Mouse (Mus musculus): ENCODE data around the gene Limch1. TPM values are rescaled to one million over a fixed set of nuclear protein-coding genes. Genes with fewer than 3 reads are reported as not detected.

The Limch1 gene
- total and polyA plus RNA-seq, 2 experiments from 2014 or later = 62.8 to 133 TPM

DNA sequence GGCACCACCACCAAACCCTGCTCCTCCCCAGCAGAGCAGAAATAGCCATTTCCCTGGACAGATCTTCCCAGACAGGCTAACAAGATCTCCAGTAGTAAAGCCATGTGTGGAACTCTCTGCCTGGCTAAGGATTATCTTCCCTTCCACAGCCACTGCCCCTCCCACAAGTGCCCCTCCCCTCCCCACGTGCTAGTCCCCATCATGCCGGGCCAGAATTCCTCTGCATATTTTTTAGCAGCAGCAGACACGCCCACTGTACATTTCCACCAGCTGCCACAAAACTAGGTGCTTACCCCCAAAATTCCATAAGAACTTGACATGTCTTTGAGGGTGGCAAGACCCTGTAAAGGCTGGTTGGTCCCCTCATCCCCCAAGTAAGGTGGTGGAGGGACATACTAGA, 284.3 kb downstream of the Limch1 start:
- Histone ChIP-seq H3K27ac (ENCODE audit: low read depth, low read length) (no peak overlapping the region), H3K4me1 (ENCODE audit: insufficient read depth) (no peaks in the 10 kb centered on the region), H3K36me3 (ENCODE audit: insufficient read depth) (peaks cover 45% of the 10 kb centered on the region), H3K4me3 (ENCODE audit: low read depth, low read length) (no peak overlapping the region), H3K9ac (no peak overlapping the region), H3K9me3 (ENCODE audit: low read length) (no peaks in the 10 kb centered on the region), H3K4me2 (ENCODE audit: low read depth) (no peak overlapping the region), H3K27me3 (ENCODE audit: insufficient read depth, low read length) (no peaks in the 10 kb centered on the region)
- DNase-seq = no peak
- no peak for TF ChIP-seq CTCF (IDR thresholded peaks at IDR 0.05; ENCODE audit: low read depth)
- ATAC-seq = no peak
- 58% methylated on average over 3 of the region's 3 CpGs for WGBS

DNA sequence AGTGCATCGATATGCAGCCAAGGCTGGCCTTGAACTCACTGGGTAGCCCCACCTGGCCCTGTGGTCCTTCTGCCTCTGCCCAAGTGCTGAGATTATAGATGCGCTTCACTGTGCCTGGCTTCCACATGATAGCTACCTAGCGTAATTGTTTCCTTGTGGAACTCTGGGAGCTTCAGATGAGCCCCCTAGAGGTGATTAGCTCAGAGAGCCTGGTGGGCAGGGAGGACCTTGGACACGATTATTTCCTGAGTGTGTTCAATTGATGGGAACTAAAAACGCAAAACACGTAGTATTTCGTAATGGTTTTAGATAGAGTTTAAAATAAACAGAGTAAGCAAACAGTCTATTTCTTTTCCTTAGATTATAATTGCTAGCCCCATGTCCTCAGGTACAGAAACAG, 287.0 kb downstream of the Limch1 start:
- Histone ChIP-seq H3K27ac (ENCODE audit: low read depth, low read length) (no peak overlapping the region), H3K4me3 (ENCODE audit: low read depth, low read length) (no peak overlapping the region), H3K27me3 (ENCODE audit: insufficient read depth, low read length) (no peaks in the 10 kb centered on the region), H3K9me3 (ENCODE audit: low read length) (no peaks in the 10 kb centered on the region), H3K36me3 (ENCODE audit: insufficient read depth) (peaks cover 65% of the 10 kb centered on the region), H3K4me1 (ENCODE audit: insufficient read depth) (no peaks in the 10 kb centered on the region), H3K9ac (no peak overlapping the region), H3K4me2 (ENCODE audit: low read depth) (no peak overlapping the region)
- DNase-seq (no peak), ATAC-seq (no peak)
- WGBS = 82% methylated on average over 7 of the region's 7 CpGs
- TF ChIP-seq CTCF (IDR thresholded peaks at IDR 0.05; ENCODE audit: low read depth) = no peak

DNA sequence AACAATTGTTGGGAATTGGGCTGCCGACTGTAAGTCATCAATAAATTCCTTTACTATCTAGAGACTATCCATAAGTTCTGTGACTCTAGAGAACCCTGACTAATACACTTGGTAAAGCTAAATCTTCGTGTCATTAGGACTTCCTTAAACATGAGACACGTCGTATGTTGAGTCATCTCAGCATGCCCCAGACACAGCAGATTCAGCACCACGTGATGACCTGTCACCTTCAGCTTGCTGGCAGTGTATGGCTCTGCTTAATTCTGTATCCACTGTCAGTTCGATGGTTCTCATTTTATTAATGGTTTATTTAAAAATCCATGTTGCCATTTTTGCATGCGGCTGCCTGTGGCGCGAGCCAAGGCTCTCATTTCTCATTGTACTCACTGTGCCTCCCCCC, 298.3 kb downstream of the Limch1 start:
- no peaks in the 10 kb centered on the region for H3K9me3 ChIP-seq (ENCODE audit: low read length)
- H3K4me1 ChIP-seq (ENCODE audit: insufficient read depth) = no peaks in the 10 kb centered on the region
- no peaks in the 10 kb centered on the region for H3K27me3 ChIP-seq (ENCODE audit: insufficient read depth, low read length)
- H3K4me2 ChIP-seq (ENCODE audit: low read depth) = no peak overlapping the region
- DNase-seq (no peak), ATAC-seq (no peak)
- no peak overlapping the region for H3K9ac ChIP-seq
- H3K27ac ChIP-seq (ENCODE audit: low read depth, low read length) = no peak overlapping the region
- no peak overlapping the region for H3K4me3 ChIP-seq (ENCODE audit: low read depth, low read length)
- 85% methylated on average over 8 of the region's 9 CpGs for WGBS
- no peak for TF ChIP-seq CTCF (IDR thresholded peaks at IDR 0.05; ENCODE audit: low read depth)
- peaks cover 14% of the 10 kb centered on the region for H3K36me3 ChIP-seq (ENCODE audit: insufficient read depth)

DNA sequence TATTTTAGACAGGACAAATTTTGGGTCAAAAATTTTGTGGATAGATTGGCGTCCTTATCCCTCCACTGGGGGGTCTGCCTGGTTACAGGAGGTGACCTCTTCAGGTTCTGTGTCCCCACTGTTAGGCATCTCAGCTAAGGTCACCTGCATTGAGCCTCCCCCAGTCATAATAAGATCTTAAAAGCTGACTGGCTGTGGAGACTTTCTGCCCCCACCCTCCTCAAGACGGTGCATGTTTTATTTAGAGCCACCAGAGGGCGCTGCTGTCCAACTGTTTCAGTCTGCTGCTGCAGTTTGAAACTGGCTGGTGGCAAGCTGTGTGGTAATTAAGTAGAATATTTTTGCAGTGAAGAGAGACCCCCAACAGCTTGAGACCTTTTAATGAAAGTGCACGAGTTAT, 302.4 kb downstream of the Limch1 start:
- Histone ChIP-seq H3K36me3 (ENCODE audit: insufficient read depth) (peaks cover 14% of the 10 kb centered on the region), H3K4me3 (ENCODE audit: low read depth, low read length) (no peak overlapping the region), H3K4me1 (ENCODE audit: insufficient read depth) (no peaks in the 10 kb centered on the region), H3K27ac (ENCODE audit: low read depth, low read length) (no peak overlapping the region), H3K27me3 (ENCODE audit: insufficient read depth, low read length) (no peaks in the 10 kb centered on the region), H3K9ac (no peak overlapping the region), H3K4me2 (ENCODE audit: low read depth) (no peak overlapping the region), H3K9me3 (ENCODE audit: low read length) (no peaks in the 10 kb centered on the region)
- TF ChIP-seq CTCF (IDR thresholded peaks at IDR 0.05; ENCODE audit: low read depth) = peak; percentile 97
- DNase-seq (peak; percentile 88), ATAC-seq (peak; percentile 88)
- WGBS = 12% methylated on average over 4 of the region's 4 CpGs

DNA sequence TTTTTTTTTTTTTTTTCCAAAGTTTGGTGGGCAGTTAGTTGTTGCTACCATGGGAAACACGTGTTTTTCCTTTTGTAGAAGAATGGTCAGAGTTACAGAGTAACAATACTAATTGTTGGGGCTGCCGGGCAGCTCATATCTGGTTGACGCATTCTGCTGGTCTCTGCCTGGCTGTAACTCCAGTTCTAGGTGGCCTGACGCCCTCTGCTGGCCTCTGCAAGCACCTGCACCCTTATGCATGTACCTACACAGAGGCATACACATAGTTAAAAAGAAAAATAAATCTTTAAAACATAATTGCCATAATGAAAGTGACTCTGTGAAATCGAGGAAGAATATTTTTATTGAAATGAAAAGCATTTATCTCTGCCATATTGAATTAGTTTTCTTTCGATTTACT, 312.2 kb downstream of the Limch1 start:
- Histone ChIP-seq H3K27me3 (ENCODE audit: insufficient read depth, low read length) (no peaks in the 10 kb centered on the region), H3K9ac (no peak overlapping the region), H3K27ac (ENCODE audit: low read depth, low read length) (no peak overlapping the region), H3K4me3 (ENCODE audit: low read depth, low read length) (no peak overlapping the region), H3K36me3 (ENCODE audit: insufficient read depth) (peaks cover 11% of the 10 kb centered on the region), H3K9me3 (ENCODE audit: low read length) (no peaks in the 10 kb centered on the region), H3K4me2 (ENCODE audit: low read depth) (no peak overlapping the region), H3K4me1 (ENCODE audit: insufficient read depth) (no peaks in the 10 kb centered on the region)
- TF ChIP-seq CTCF (IDR thresholded peaks at IDR 0.05; ENCODE audit: low read depth) = peak; percentile 38; the same call in 1 of the 2 replicates
- ATAC-seq (no peak), DNase-seq (no peak)
- WGBS = 85% methylated on average over 6 of the region's 6 CpGs

DNA sequence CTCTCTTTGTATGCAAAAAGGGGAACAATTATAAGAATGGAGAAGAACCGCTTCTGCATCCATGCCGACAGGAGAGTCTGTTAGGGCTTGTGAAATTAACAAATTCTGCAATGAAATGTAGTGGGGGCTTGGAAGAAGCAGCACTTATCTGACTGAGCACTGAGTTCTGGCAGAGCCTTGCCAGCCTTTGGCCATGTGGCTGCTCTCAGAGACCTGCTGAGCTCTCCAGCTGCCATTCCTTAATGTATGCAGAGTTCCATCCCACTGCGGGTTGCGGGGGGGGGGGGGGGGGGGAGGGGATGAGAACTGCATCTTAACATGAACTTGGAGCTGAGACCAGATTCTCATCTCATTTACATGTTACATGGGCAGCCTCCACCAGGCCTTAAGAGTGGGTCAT, 314.9 kb downstream of the Limch1 start:
- 50% methylated on average over 3 of the region's 4 CpGs for WGBS
- Histone ChIP-seq H3K4me3 (ENCODE audit: low read depth, low read length) (no peak overlapping the region), H3K4me1 (ENCODE audit: insufficient read depth) (no peaks in the 10 kb centered on the region), H3K27ac (ENCODE audit: low read depth, low read length) (no peak overlapping the region), H3K27me3 (ENCODE audit: insufficient read depth, low read length) (no peaks in the 10 kb centered on the region), H3K4me2 (ENCODE audit: low read depth) (no peak overlapping the region), H3K9ac (no peak overlapping the region), H3K36me3 (ENCODE audit: insufficient read depth) (0 out of 2 replicates have a peak, but pooled peaks cover 3% of the 10 kb centered on the region), H3K9me3 (ENCODE audit: low read length) (no peaks in the 10 kb centered on the region)
- DNase-seq (no peak), ATAC-seq (0 out of 2 replicates have a peak, but pooled peaks have one; percentile 43)
- no peak for TF ChIP-seq CTCF (IDR thresholded peaks at IDR 0.05; ENCODE audit: low read depth)

DNA sequence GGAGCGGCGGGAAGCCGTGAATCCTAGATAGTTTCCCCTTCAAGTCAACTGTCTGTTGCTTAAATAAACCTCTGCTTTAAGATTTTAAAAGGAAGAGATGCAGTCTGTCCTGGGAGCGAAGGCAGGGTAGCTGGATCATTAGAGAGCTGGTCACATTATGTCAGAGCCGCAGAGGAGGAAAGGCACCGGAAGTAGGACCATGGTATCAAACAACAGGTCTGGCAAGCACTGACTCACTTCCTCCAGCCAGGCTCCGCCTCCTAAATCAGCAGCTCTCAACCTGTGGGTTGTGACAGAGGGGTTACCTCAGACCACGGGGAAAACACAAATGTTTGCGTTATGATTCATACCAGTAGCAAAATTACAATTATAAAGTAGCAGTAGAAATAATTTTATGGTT, 318.0 kb downstream of the Limch1 start:
- ATAC-seq = no peak
- Histone ChIP-seq H3K4me2 (ENCODE audit: low read depth) (no peak overlapping the region), H3K9me3 (ENCODE audit: low read length) (no peaks in the 10 kb centered on the region), H3K36me3 (ENCODE audit: insufficient read depth) (no peaks in the 10 kb centered on the region), H3K27me3 (ENCODE audit: insufficient read depth, low read length) (no peaks in the 10 kb centered on the region), H3K4me1 (ENCODE audit: insufficient read depth) (no peaks in the 10 kb centered on the region), H3K4me3 (ENCODE audit: low read depth, low read length) (no peak overlapping the region), H3K27ac (ENCODE audit: low read depth, low read length) (no peak overlapping the region), H3K9ac (no peak overlapping the region)
- 90% methylated on average over 9 of the region's 9 CpGs for WGBS
- DNase-seq = no peak
- TF ChIP-seq CTCF (IDR thresholded peaks at IDR 0.05; ENCODE audit: low read depth) = no peak

DNA sequence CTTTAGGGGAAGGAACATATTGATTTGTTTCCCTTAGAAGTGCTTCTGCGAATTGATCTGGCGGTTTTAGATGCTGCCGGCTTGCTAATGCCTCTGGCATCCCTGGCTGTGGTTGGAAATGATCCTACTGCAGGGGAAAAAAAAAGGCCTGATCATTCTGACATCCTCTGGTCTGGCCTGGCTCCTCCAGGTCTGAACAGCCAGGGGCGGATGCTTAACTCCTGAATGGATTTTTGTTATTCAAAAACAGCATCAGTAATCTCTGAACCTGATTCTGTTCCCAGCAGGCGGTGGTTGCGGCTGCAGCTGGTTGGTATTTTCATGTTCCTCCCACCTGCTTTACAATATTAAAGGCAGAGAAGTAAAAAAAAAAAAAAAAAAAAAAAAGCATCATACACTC, 337.5 kb downstream of the Limch1 start:
- no peak overlapping the region for H3K9ac ChIP-seq
- no peak for ATAC-seq
- no peaks in the 10 kb centered on the region for H3K27me3 ChIP-seq (ENCODE audit: insufficient read depth, low read length)
- peaks cover 9% of the 10 kb centered on the region for H3K9me3 ChIP-seq (ENCODE audit: low read length)
- no peak overlapping the region for H3K27ac ChIP-seq (ENCODE audit: low read depth, low read length)
- no peaks in the 10 kb centered on the region for H3K36me3 ChIP-seq (ENCODE audit: insufficient read depth)
- TF ChIP-seq CTCF (IDR thresholded peaks at IDR 0.05; ENCODE audit: low read depth) = no peak
- no peak overlapping the region for H3K4me3 ChIP-seq (ENCODE audit: low read depth, low read length)
- WGBS = 35% methylated on average over 6 of the region's 6 CpGs
- no peak for DNase-seq
- H3K4me1 ChIP-seq (ENCODE audit: insufficient read depth) = no peaks in the 10 kb centered on the region
- no peak overlapping the region for H3K4me2 ChIP-seq (ENCODE audit: low read depth)
